Mouse (Mus musculus) erythroblast, adult 5-6 weeks (primary cell): ENCODE measurements around the gene Rhbdd1. TPM values are rescaled to one million over a fixed set of nuclear protein-coding genes. Genes with fewer than 3 reads are reported as not detected.

Experiments
- ATAC-seq: replicated peaks from 2 replicates; pipeline ENCODE4 v1.8.0; 2016; ENCODE audit warnings: moderate number of reproducible peaks, mild to moderate bottlenecking, moderate TSS enrichment, inconsistent platforms; ENCODE audit not compliant: poor library complexity, low FRiP score, severe bottlenecking
- total RNA-seq, 2 experiments: library from RNA; stranded (forward) in 1 of 2; stranded (reverse) in 1 of 2; fragments of 150-400 nt in 1 of 2; fragments of 200-764, 138-1000 nt in 1 of 2; gene quantifications; 2 replicates each; pipeline versions ENCODE4 v1.2.3 to v1.2.4; 2015 to 2017; ENCODE audit warnings: low replicate concordance in 2 of 2

The Rhbdd1 gene
- total RNA-seq, 2 experiments from 2014 or later: 5.2 to 7.6 TPM

DNA sequence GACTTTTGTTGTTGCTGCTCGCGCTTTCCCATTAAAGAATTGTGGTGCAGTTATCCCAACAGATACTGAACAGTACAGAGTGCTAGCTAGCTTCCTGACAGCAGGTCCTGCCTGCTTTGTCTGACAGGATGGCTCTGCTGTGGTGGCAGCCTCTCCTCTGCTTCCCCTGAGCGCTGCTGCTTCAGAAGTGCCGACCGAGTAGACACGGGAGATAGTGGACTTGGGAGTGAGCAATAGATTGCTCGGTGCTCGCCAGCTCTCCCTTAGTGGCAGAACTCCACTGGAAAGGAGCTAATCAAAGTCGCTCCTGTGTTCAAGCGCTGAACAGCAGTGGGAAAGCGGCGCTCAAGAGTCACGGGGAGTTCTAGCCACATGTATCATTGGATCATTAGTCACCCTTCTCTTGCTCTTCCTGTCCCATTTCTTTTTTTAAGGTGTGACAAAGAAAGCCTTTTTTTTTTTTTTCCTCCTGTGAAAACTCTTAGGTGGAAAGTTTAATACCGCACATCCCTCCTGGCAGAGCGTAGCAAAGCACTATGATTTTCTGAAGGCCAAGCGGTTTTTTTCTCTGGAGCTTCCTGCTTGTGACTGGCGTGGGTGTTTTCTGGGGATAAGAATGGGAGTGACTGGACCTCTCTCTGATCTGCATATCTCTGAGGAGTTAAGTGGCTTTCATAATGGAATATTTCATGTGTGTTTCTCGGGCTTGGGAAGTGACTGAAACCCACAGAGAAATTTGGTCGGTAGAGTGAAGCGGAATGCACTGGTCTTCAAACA, 42.8 kb downstream of the Rhbdd1 start:
- no peak for ATAC-seq

DNA sequence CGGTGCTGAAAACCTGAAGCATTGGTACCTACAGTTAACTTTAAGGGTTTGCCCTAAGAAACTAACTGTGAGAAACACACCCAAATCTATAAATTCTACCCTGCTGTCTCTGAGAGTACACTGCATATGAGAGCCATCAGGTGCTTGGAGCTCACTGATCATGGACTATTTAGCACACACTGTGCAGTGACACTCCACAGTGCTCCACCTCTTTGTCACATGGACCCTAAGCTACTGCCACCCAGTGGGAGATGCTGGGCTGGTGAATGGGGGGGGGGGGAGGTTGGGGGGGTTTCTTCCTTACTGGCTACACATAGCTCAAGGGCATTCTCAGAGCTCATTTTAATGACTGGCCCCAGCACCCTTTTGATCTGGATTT, 43.4 kb downstream of the Rhbdd1 start:
- ATAC-seq: no peak

DNA sequence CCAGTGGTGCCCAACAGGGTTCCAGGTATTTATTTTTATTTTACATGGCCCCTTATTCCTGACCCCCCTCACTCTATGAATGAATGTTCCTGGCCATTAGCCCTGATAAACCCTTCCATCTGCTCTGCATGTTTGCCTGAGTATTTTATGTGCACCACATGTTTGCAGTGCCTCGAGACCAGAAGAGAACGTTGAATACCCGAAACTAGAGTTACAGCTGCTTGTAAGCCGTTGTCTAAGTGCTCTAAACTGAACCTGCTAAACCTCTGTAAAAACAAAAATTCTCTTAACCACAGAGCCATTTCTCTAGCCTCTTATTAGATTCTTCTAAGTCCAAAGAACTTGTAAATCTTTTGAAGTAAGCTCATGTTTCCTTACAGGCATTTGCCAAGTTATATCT, 45.0 kb downstream of the Rhbdd1 start:
- ATAC-seq: no peak

DNA sequence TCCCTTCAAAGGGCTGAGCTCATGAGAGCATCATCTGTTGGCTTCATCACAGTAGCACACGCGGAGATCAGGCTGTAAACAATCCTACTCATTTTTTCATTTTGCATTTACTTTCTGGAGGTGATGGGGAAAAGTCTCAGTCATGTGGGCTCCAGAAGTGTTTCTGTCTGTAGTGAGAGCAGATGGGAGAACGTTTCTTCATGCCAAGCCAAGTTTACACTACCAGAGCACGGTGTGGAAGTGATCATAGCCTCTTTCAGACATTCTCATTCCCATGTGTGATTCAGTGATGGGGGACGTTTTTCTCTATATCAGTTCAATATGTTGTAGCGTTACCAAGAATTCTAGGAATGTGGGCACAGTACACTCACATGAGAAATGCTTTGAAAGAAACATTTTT, 45.9 kb downstream of the Rhbdd1 start:
- ATAC-seq: no peak

DNA sequence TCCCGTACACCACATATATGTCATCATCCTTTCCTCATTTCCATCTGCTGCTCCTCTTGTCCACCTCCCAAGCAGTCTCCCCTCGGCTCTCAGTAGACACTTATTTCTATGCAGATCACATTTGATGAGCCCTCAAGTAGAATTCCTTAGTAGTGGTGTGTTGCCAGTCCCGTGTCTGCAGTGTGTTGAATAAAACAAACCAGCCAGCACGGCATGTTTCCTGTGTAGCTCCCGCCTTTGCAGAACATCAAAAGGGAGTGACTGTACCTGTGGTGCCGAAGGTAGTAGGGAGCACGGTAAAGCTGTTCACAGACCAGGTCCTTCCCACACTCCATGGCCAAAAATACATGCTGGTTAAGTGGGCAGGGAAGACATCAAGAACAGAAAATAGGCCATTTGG, 47.8 kb downstream of the Rhbdd1 start:
- ATAC-seq: no peak

DNA sequence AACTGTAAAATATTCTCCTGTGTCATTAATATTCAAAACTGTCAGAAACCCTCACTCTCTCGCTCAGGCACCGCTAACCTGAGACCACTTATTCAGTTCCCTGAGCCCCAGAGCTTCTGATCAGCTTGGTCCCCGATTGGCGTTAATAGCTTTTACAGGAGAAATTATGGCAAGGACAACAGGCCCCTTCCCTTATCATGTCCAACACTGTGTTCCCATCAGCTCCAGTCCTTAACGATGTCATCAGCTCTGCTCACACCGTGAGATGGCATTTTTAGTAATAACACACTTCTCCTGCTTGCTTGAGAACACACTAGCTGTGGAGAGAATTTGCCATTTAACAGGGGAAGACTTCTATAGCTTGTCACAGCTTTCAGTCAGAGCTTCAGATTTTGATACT, 48.2 kb downstream of the Rhbdd1 start:
- no peak for ATAC-seq

DNA sequence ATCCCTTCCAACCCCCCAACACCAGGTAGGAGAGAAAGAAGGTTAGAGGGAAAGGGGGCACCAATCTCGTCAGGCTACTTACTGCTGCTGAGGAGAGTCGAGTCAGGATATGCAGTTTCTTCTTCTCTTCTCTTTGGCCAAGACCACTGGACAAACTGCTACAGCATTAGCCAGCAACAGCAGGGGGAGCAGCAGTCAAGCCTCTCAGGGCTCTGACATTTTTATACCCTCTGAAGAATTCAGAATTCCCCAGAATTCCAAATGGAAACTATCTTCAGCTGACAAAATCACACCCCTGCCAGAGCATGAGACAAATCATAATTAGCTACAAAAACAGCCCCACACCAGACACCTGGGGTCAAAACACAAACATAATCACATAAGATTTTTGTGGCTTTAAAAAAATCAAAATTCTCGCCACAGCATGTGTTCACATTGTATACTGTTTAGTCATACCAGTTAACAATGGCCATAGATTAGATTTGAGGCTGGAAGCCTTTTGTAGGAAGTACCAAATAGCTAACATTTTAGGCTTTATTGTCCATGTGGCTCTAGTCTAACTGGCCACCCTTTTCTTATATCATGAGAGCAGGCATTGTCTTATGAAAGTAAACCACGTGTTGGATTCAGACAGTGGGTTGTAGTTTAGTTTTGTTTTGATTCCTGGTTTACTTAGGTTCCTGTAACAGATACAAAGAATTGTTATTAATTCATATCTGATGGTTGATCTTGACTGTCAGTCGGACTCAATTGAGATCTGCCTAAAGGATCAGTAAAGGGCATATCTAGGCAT, 55.6 kb downstream of the Rhbdd1 start:
- ATAC-seq: no peak

DNA sequence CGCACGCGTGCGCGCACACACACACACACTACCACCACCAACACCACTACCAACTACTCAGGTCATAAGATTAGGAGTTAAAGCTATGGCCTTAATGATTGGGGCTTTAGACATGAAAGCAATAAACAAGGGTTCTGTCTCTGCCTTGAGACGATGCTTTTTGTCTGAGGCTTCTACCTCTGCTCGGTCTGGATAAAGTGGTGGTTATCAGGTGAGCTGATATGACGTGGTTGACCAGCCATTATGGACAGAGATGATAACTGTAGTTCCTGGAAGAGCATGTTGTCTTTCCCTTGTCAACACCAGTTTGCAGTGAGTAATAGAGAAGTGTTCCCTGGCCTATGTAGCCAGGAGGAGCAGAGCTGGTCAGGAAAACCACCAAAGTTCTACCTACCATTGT, 57.7 kb downstream of the Rhbdd1 start:
- ATAC-seq: peak; percentile 43

DNA sequence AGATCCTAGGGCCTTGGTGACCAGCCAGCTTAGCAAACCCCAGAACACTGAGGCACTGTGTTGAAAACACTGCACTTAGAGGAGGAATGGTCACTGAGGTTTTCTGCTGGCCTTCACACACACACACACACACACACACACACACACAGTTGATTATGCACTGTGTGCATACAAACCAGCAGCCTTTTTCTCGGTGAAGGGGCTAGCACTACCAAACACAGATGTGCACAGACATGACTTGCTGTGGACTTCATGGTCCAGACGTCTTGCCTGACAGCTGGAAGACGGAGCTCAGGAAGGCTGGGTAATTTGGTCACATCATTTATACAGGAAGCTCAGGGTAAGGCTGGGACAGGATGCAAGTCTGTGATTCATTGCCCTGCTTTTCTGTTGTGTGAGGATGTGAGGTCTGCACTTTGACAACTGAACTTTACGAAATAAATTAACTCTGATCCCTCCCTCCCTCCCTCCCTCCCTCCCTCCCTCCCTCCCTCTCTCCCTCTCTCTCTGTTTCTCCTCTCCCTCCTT, 58.6 kb downstream of the Rhbdd1 start:
- ATAC-seq: no peak

DNA sequence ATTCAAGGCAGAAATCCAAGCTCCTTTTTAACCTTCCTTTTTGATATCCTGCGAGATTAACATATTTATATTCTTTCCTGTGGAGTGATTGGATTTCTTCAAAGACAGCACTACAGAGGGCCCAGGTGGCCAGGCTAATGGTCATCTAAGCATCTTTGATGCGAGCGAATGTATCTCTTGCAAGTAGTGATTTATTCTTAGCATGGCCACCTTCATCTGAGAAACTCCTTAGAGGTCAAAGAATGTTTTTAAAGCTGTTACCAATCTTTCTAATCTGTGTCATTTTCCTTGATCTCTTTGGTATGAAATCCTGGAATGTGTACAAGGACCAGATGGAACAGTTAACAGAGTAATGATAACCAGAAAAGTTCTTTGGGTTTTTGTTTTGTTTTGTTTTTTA, 59.2 kb downstream of the Rhbdd1 start:
- no peak for ATAC-seq

DNA sequence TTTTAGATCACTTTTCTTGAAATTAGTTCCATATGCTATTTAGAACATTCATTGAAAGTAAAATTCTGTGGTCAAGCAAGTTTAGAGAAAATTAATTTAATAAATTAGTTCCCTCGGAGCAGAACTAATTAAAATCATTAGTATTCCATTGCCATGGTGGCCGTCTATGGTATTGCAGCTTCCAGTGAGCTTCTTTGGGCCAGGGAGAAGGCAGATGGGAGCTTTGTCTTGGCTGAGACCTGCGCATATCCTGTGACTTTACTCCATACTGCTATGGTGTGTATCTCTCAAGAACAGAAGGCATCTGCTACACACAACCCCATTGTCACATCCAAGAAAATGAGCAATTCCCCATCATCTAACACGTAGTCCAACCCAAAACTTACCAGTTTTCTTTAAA, 65.7 kb downstream of the Rhbdd1 start:
- no peak for ATAC-seq

DNA sequence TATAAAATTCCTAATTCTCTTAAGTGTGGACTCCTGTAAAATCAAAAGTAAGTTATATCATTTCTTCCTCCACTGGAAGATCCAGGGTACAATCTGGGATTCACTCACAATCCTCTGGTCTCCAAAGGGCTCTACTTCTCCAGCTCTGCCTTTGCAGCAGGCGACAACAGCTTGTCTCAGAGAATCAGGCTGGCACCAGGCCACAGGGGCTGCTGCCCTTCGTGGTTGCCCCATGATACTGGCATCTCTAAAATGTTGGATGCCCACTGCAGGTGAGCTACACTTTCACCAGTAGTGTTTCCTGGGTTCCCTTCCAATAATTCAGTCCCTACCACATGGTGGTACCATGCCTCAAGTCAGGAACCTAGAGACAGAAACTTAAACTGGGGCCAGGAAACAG, 67.9 kb downstream of the Rhbdd1 start:
- no peak for ATAC-seq

DNA sequence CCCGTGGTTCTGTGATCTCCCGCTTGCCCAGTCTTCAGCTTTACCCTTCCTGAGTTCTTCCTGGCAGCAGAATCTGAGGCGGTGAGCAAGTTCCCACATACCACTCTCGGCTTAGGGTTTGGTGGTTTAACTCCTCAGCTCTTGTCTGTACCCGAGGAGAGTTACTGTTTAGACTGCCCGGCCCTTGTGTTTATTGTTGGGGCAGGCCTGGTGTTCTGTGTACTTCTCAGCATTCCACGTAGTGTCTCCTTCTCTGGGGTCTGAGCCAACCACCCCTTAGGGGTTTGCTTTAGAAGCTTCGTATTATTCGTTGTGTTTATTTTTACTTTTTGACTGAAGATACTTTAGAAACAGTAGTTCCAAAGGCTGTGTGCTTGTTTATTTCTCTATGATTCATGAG, 68.8 kb downstream of the Rhbdd1 start:
- ATAC-seq: no peak

DNA sequence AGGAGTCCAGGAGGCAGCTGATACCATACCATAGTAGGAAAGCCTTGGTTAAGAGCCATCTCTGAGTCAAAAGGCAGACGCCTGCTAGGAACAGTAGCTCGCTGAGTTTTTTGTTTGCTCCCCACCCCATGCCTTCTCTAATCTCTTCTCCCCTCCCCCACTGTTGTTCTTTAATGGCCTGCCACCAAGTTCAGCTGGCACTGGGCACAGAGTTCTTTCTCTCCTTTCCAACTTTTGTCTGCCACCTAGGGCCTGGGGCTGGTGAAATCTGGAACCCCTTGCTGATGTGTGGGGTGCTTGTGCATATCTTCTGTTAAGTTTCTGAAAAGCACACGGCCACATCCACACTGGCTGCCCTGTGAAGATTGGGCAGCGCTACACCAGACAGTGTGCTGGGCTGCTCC, 69.6 kb downstream of the Rhbdd1 start:
- no peak for ATAC-seq

DNA sequence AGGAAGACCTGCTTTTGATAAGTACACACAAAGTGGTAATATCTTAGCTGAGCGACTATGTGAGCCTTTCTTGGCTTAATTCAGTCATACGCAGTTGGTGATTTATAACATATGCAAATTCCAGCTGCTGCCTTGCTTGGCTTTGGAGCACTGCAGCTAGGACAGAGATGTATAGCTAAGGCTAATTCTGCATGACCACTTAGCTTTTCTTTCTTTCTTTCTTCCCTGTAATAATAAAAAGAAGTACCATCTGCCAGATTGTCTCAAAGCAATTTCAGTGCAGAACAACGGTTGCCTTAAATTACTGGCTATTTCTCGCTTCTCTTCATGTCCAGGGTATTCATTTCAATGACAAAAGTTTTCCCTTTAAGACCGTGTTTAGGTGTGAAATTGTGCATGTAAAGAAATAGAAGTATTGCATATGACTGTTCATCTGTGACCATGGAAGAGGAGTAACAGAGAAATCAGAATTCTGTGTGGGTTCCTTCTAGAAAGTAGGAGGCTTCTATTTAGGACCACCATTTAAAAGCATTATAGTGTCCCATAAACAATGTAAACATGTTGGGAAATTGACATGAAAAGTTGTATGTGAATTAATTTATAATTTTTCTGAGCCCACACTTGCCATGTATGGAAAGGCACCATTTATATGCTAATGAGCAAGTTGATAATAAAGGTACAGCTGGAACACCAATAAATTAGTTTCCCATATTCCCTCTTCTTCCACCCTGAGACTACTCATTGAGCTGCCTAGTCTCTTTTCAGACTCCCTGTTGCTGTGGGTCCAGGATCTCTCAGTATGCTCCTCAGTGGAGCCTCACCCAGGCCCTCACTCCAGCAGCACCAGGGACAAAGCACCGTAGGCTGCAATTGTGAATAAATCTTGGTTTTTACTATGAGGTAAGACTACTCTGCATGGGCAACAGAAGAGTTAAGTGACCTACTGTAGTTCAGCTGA, 70.8 kb downstream of the Rhbdd1 start:
- ATAC-seq: no peak

DNA sequence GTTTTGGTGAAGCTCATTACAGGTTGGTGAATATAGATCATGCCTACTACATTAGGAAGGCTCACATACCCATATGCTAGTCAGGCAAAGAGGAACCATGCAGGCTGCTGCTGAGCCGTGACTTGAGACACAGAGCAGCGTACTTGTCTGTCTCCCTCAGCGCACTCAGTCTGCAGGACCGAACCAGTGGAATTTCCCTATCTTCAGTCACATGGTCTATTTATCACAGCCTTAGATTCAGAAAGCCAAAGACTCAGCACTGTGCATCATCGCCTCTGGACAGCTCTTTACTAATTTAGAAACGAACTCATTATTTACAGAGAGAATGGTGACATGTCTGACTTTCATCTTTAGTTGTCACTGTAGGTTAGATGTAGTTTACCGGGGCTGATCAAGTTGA, 73.1 kb downstream of the Rhbdd1 start:
- ATAC-seq: no peak

DNA sequence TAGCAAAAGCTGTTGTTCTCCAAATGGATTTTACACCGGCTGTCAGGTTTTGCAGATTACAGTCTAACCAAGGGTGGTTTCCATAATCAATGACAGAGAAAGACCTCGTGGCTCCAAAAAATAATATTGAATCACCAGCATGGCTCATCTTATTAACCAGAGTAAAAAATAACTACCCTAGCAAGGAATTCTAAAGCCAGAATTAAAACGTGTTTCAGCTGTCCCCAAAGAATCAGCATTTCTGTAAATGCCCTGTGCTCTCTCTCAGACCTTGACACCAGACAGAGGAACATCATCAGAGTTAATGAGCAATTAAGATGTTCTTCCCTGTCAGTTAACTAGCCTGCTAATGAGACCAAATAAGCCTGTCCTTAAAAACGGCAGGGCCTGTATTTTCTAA, 79.1 kb downstream of the Rhbdd1 start:
- no peak for ATAC-seq

DNA sequence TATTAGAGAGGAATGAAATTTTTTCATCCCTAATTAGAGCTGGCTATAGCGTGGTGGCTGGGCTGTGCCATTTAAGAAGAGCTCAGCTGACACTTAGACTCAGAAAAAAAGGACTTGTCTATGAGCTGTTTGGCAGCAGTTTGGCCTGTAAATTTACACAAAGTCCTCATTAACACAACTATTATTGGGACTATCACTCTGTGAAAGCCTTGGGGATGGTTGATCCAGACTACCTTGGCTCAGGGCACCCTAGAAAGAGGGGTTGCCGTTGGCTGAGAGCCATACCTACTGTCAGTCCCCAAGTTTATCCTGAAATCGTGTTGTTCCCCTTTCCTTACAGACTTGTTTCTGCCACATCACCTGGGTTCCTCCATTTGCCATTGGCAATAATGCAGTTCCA, 91.5 kb downstream of the Rhbdd1 start:
- no peak for ATAC-seq

DNA sequence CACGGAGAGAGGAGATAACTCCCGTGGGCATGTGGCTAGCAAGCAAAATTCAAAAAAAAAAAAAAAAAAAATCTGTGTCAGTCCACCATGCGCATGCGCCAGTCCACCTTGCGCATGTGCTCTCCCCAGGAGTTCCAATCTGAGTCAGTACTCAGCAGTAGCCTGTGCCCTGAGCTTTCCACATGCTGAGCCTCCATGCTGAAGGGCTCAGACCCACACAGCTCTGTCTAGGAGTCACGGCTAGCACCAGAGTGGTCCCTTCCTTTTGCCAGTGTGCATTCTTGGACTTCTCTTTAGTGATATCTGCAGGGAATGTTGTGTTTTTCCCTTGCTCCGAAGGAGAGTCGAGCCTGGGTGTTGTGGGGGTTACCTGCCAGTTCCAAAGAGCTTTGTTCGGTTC, 93.0 kb downstream of the Rhbdd1 start:
- ATAC-seq: no peak

DNA sequence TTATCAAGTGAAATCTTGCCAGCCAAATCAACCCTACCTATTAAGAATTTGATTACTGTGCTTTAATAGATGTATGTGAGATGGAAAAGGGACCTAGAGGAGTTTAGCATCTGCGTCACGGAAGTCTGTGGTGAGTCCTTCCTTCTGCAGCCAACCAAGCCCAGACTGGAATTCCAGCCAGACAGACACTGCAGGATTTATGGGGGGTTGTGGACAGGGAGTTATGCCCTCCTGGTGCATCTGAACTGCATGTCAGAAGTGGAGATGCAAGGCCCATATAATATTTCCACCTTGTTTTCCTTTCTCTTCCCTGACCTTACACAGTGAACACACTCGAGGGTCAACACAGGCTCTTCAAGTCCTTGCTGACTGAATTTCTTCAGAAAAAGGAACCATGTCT, 94.3 kb downstream of the Rhbdd1 start:
- no peak for ATAC-seq
